Mouse (Mus musculus) neural tube, embryonic 10.5 days (tissue): ENCODE data around the gene Slc22a21.
"Not testable (repeated sequence)": the region's sequence is repeated elsewhere in the genome, so short reads cannot be mapped to it uniquely, and the experiment has no call there.

Source experiments
- DNase-seq: peaks from one replicate; pipeline ENCODE4 v3.0.0-alpha.2; 2017; ENCODE audit warnings: low spot score; ENCODE audit errors: extremely low spot score

Slc22a21 gene

DNA sequence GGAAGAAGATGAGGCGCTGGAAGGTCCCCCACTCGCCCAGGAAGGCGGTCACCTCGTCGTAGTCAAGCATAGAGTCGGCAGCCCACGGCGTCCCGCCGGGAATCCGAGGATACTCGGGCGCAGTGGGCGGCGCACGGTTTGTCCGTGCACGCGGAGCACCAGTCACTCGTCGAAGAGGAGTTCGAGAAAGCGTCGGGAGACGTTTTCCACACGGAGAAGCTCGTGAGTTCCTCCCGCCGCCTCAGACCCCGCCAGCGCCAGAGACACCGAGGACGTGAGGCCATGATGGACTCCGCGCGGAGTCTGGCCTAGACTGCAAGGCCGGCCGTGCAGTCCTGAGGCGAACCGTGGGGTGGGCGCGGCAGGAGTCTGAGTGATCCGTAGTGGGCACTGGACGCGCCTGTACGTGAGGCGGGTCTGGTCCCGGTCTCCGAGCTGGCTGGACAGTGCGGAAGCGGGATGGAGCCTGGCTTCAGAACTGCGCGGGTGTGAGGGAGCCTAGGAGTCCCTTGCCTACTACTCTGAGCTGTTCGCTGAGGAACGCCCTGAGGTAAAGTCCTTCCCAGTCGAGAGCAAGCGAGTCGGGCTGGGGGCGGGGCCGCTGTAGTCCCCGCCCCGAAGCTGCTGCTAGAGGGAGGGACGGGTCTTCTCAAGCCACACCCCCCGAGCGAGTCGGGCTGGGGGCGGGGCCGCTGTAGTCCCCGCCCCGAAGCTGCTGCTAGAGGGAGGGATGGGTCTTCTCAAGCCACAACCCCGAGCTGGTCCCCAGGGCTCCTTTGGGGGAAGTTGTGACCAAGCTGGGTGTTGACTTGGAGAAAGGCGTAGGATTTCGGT is at the start of gene Slc22a21:
Slc22a21 (minus strand) TSS at position 545 of the 834 bp plus-strand sequence.
- DNase-seq, result peak; percentile 84

DNA sequence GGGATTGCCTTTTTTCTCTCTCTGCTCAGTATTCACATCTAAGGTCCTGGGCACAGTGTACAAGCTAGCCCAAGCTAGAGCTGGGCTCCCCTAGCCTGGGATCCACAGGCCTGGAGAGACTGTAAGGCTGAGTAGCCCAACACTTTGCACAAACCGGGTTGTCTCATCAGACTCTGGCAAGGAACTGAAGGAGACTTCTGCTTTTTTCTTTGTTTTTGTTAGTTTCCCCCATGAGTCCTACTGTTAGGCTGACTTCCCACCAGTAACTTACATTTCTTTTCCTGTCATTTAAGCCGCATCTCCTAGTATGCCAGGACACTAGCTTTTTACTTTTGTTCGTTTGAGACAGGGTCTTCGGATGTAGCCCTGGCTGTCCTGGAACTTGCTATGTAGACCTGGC is 48.9 kb upstream of the Slc22a21 start:
- no peak for DNase-seq

DNA sequence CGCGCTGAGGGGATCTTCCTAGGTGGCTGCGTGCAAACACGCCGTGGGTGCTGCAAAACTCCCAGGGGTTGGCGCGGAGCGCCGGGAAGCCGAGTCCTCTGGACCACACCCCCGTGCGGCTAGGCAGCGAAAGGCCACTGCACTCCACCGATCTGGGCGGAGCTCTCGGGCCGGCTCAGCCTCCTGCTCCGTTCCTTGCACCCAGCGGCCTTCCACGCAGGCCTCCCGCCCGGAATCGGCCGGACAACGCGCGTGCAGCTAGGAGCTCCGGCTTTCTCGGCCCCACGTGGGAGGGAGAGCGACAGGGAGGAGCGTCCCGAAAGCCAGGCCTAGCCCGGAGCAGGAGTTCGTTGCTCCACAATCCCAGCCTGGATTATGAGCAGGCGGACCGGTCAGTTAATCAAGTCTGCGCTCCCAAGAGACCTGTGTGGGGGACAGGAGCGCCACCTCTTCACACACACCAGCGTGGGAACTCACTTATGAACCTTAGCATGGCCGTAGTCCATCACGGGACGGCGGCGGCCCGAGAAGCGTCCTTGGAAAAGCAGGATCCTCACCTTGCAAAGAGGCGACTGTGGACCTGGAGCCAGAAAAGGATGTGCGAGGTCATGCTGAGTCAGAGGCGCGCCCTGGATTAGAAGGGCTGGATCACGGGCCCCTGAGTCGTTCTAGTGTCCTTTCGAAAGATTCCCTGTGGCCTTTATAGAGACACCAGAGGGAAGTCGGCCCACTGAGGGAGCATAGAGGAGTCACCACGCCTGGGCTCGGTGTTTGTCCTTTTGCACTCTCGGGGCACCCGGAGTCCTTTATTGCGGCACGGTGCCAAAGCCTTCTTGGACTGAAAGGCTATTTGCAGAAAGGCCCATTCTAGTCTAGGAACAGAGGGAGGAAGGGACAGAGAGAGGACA is 48.2 kb upstream of the Slc22a21 start, which contains the start of gene Slc22a4:
Slc22a4 (minus strand) TSS at position 47 of the 908 bp plus-strand sequence.
- peak; percentile 80 for DNase-seq

DNA sequence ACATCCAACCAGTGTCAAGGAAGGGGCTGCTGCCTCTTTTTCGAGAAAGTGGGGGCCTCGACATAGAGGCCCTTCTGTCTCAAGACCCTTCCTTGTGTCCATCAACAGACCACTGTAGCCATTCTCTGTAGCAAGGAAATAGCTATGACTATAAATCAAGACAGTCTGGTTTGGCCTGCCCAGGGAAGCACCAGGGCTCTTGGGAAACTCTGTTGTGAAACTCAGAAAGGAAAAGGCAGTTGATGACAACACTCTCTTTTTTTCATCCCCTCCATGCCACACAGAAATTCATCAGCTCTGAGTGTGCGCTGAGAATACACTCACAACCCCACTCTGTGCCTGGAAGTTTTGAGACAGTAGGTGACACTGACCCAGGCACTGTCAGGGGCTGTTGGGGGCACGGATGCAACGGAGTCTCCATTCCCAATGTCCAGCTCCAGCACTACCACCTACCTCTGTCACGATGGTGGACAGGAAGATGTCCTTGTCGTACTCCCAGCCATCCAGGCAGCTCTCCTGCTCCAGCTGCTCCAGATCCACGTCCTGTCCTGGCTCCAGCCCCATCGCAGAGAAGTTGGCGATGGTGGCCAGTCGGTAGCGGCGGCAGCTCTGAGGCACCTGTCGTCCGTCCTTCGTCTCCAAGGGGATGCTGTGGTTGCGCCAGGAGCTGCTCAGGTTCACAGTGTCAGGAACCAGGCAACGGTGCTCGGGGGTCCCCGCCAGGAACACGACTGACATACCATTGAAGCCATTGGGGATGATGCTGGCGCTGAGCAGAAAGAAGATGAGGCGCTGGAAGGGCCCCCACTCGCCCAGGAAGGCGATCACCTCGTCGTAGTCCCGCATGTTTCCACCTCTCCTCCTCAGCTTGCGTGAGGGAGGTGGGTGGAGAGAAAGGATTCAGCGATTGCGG is 47.3 kb upstream of the Slc22a21 start:
- DNase-seq, result peak; percentile 16

DNA sequence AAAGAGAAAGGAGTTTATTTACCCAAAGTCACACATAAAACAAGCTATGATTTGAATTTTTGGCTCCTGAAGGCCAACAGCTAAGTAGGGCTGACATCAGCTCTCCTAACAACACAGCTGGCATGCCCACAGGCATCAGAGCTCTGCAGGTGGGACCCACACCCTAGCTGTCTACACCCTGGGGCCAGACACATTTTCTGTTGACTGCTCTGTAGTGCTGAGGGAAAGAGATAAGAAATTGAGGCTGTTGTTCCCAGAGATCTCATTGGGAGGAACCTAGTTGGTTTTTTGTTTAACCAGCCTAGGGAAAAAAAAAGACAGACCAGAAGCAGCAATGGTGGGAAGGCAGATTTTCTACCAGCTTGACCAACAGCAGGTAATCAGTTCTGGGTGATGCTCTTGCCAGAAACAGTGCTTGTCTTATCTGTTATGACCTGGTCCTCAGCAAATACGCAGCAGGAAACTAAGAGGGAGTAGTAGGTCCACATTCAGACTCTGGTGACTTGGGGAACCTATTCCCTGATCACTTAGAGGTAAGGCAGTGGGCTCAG is 46.4 kb upstream of the Slc22a21 start:
- DNase-seq, result no peak

DNA sequence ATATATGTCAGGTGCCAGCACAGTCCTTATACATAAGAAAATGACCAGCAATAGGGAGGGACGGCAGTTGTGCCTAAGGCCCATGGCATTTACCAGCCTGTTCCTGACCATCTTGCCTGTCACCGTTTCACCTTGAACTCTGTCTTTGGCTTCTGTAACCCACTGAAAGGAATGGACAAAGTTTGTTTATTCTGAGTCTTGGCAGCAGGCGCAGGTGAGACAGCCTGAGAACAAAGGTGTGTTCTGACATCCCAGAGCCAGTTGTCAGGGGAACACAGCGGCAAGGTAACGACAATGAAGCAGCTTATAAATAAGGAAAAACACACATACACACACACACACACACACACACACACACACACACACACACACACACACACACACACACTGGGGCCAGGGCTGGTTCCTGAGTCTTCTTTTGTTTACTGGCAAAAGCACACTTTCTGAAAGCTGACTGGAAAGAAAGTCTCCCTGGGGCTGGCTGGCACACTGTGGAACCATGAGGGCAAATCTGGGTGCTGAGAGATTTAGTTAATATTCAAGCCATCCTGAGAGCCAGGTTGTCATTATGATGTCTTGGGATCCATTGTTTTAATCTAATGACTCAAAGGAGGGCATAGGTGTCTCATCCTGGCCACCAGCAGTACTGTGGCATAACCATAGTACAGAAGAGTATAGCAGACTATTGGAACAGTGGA is 41.4 kb upstream of the Slc22a21 start:
- no peak for DNase-seq

DNA sequence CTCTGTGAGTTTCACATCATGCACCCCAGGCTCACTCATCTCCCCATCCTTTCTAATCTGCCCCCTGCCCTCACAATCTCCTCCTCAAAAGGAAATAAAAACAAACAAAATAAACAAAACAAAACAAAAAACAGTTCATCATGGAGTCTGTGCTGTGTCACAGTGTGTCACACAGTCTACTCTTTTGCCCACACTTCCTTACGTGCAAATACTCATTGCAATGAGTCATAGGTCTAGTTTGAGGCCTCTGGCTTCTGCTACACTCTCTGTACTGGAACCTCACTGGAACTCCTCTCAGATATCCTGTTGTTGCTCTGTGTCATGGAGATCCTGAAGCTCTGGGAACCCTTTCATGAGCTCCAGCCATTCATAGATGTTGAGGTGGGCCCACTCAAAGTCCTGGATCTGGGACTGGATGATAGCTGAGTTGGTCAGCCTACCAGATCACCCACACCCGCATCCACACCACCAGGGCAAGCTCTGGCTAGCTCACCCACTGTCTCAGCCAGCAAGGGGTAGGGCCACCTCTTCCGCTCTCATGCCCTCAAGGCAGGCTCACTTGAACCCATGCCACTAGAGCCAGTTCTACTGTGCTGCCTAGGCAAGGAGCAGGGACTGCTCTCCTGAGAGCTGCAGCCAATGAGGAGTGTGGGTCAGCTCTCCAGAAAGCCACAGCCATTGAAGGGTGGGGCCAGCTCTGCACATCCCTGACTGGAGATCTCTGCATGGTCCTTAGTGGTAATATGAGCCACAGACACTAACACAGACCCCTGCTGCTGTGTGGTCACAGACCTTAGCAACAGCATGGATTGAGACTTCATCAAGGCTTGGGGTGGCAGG is 39.0 kb upstream of the Slc22a21 start:
- DNase-seq, result no peak

DNA sequence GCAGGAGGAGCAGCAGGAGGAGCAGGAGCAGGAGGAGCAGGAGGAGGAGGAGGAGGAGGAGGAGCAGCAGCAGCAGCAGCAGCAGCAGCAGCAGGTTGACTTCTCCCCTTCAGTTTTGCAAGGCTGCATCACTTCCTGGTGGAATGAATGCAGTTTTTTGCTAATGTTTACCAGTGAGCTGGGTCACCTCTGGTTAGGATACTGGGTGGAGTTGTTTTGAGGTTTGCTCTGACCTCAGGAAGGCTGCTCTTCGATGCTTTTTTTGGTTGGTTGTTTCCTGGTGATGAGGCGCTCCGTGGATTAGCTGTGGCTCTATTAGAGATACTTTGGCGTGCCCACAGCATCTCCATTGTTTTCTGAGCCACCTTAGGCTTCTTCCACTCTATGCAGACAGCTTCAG is 37.5 kb upstream of the Slc22a21 start:
- DNase-seq, result no peak

DNA sequence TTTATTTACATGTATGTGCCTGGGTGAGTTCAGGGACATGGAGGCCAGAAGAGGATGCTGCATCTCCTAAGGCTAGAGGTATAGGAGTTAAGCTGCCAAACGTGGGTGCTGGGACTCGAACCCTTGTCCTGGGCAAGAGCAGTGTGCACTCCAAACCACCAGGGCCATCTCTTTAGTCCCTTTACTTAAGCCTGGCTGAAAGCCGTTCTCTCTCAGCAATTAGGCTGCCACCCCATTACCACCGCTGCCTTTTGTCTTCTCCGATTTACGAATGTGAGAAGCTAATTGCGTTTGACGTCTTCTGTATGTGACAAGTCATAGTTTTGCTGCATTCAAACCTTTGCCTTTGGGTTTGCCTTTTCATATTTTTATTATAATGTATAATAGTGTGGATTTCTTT is 35.9 kb upstream of the Slc22a21 start:
- DNase-seq, result no peak

DNA sequence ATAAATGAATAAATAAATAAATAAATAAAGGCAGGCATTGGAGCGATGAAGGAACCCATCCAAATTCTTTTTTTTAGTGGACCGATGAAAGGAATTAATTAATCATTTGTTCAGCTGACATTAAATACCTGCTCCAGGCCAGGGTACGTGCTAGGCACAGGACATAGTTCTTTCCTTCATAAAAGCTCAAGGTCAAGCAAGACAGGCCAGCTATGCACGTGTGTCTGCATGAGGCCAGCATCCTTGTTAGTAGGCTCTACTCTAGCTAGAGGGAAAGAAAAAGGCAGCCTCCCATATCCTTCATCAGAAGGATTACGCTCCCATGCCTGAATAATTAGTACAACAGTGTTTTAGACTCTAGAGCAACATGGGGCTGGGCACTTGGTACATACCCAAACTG is 32.8 kb upstream of the Slc22a21 start:
- no peak for DNase-seq

DNA sequence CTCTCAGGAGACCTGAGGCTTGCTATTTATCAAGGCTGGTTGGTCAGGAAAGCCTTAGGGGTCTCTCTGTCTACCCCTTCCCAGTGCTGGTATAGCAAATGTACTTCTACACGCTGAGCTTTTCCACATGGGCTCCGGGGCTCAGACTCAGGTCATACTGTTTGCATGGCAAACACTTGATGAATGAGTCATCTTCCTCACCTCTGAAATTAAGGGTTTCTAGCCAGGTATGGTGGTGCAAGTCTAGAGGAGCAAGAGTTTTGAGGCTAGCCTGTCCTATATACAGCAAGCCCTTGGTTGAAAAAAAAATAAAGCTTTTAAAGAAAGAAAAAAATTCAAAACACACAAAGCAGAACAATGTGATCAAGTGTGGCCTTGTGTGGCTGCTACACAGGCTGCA is 31.1 kb upstream of the Slc22a21 start:
- DNase-seq, result no peak

DNA sequence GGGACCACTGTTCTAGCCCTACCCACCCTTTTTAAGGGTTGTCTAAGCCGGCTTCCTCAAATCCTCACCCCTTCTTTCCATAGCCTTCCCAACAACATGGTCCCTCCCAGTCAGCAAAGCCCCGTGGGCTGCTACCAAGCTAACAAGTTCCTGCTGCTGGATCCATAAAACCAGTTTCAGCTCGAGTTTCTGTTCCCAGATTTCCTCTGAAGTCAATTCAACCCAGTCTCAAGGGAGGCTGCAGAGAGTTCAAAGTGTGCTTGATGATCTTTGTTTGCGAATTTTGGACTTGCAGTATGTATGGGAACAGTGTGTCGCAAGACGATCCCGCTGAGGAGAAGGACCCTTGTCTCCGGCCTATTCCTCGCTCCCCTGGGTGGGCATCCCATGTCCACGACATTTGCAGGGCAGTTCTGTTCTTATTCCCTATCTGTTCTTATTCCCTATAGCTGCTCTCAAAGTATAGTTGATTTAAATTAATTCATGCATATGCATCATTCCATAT is 28.3 kb upstream of the Slc22a21 start:
- no peak for DNase-seq

DNA sequence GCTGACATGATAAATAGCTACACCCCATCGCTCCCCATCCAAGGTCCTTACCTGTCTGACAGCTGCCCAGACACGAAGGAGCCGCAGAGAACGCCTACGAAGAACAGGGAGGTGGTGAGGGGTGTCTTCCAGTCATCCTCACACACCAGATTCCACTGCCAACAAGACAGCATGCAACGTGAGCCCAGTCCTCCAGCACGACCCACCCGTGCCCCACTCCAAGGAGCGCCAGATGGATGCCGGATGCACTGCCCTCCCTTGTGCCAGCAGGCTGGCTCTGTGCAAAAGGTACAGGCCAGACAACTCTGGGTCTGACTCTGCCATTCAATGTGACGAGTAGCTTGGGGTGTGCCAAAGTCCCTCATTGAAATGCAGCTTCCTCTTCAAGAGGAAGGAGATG is 27.6 kb upstream of the Slc22a21 start:
- no peak for DNase-seq

DNA sequence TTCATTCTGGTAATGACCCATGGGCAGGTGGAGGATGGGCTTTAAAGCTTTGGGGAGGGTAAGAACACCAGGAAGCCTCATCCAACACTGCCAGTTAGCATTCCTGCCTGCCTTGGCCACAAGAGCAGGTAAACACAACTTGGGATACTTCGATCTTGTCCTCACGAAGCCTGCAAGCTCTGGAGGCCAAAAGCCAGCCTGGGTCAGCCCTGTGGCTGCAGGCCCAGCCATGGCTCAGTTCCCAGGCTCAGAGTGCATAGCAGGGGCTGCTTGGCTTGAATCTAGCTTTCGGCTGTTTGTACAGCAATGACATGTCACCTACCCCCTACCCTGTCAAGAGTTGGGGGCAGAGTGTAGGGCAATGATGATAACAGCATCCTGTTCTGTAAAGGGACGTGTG is 26.8 kb upstream of the Slc22a21 start:
- no peak for DNase-seq

DNA sequence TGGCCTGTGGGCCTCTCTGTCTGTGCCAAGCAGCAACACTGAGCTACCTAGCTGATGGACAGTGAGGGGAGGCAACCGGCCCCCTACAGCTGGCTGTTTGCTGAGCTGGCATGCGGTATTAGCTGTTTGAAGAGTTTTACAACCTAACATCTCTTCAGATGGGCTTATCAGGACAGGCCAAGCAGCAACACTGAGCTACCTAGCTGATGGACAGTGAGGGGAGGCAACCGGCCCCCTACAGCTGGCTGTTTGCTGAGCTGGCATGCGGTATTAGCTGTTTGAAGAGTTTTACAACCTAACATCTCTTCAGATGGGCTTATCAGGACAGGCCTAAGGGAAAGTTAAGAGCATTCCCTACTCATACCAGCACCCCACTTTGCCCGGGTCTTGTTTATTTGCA is 26.2 kb upstream of the Slc22a21 start:
- not testable (repeated sequence) for DNase-seq

DNA sequence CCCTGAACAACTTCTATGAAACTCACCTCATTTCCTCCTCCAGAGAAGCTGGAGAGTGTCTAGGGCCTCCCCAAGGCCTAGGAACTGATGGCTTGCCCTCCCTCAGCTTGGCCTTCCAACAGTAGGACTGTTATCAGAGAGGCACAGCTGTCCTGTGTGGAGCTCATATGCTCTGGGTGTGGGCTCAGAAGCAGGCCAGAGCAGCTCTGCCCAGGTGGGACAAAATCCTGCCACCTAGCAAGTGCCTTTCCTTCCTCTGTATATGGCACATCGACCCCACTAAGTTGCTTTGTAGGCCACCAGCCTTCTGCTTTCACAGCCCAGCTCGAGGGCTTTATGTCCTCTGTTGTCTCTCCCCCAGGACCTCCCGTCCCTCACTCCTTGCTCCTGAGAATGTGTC is 24.6 kb upstream of the Slc22a21 start:
- DNase-seq, result no peak

DNA sequence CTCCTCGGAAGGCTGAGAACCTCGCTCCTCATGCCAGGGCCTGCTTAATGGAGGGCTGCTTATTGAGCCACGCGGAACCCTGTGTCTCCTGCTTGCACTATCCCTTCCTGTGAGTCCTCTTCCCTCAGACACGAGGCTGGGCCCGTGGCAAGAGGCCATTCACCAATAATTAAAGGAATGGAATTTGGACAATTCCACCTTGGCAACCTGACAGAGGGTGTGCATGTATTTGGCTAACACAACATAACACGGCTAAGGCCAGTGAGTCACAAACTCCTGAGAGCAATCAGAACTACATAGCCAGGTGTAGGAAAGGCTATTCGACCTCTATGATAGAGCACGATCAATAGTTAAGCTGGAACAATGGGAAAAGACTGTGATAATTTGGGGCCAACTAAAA is 24.1 kb upstream of the Slc22a21 start:
- no peak for DNase-seq

DNA sequence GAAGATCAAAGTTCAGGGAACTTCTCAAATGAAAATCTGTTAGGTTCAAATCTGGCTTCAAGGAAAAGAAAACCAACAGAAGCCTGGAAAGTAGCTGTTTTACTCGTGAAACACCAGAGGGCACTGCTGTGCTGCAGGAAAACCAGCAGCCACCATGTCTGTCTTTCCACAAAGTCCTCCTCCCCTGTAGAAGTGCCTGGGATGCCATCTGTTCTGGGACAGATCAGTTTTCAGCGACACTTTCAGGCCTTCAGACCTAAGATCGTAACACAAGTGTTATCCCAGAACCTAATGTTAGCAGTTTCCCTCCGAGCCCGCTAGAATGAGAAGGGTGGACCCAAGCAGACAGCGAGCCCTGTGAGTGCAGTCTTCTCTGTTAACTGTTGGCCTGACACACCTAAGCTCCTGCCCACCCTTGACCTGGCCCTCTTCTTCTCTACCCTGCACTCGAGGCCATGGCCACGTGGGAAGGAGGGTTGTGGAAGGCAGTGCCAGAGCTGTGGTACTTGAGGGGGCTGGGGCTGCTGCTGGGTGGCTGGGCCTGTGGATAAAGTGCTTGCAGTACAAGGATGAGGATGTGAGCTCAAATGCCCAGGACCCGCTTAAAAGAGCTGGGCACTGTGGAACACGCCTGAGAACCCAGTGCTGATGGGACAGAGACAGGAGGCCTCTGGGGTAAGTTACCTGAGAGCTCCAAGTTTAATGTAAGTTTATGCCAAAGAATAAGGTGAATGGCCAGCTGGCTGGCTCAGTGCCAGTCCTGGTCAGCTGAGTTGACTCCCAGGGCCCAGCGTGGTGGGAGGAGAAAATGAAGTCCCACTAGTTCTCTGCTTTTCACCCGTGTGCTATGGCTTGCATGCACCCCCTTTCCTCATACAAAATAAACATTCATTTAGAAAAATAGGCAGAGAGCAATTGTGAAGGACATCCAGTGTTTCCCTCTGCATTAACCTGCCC is 22.9 kb upstream of the Slc22a21 start:
- peak; percentile 59 for DNase-seq
